Mouse (Mus musculus) stomach, postnatal 0 days (tissue): Measurements from ENCODE around the gene Hoxa3.

Experiments used
- CTCF ChIP-seq: IDR thresholded peaks from 2 replicates; pipeline ENCODE4 v1.5.1; 2016; ENCODE audit warnings: antibody characterized with exemption, low read depth, mild to moderate bottlenecking, moderate library complexity
- EP300 ChIP-seq: optimal IDR thresholded peaks from 2 replicates; pipeline ENCODE3; 2016; ENCODE audit warnings: antibody characterized with exemption

DNA sequence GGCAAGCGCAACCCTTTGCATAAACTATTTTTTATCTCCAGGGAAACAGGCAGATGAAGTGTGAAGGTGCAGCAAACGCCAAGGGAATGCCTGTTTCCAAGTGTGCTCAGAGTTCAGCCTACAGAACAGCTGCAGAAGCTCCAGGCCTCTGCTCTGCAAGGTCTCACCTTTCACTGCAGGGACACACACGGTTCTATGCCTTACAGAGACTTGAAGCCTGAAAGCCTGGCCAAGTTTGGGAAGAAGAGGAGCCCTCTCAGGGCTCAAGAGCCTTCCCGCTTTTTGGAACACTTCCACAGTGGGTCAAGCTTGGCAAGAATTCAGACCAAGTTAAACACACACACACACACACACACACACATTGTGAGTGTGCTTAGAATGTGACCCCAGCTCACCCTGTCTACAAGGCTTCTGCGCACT is 24.0 kb downstream of the Hoxa3 start:
- TF ChIP-seq CTCF (no peak), EP300 (no peak)
